Mouse (Mus musculus) lung, adult 2 months (tissue): ENCODE results near the gene Atg7. TPM values are rescaled to one million over a fixed set of nuclear protein-coding genes. Genes with fewer than 3 reads are reported as not detected.

Experiments
- DNase-seq: peaks from one replicate; pipeline ENCODE4 v3.0.0; 2022
- H3K4me1 ChIP-seq: fragments of 200-500 bp; 2 replicates; pipeline ENCODE4 v1.6.1; 2011; ENCODE audit warnings: low read length; ENCODE audit not compliant: control insufficient read depth, insufficient read depth
- H3K4me3 ChIP-seq: fragments of 200-500 bp; replicated peaks from 2 replicates; pipeline ENCODE3; 2011; ENCODE audit warnings: low read depth, mild to moderate bottlenecking, control low read depth, low read length; ENCODE audit errors: extremely low read depth
- CTCF ChIP-seq: fragments of 200-500 bp; IDR thresholded peaks from 2 replicates; pipeline ENCODE4 v1.5.1; 2011; ENCODE audit warnings: mild to moderate bottlenecking, low read length, control low read depth; ENCODE audit not compliant: insufficient read depth
- POLR2A ChIP-seq: fragments of 200-500 bp; IDR thresholded peaks from 2 replicates; pipeline ENCODE4 v1.6.1; 2011; ENCODE audit warnings: low read depth, mild to moderate bottlenecking, control low read depth, low read length, borderline replicate concordance; ENCODE audit errors: extremely low read depth
- WGBS: fragments of 180-500 bp; shearing (Covaris S2); methylation state at CpG from one replicate; pipeline ENCODE4 v1.1.7; 2018; 5-methylcytosine and 5-hydroxymethylcytosine counted together
- polyA plus RNA-seq: library from polyadenylated mRNA; depleted of rRNA; stranded (reverse); fragments of >200 nt; gene quantifications from 2 replicates; pipeline ENCODE4 v1.2.3, GENCODE M21; 2012

Atg7 gene
- polyA plus RNA-seq, 1 experiment, result 28.9 TPM

DNA sequence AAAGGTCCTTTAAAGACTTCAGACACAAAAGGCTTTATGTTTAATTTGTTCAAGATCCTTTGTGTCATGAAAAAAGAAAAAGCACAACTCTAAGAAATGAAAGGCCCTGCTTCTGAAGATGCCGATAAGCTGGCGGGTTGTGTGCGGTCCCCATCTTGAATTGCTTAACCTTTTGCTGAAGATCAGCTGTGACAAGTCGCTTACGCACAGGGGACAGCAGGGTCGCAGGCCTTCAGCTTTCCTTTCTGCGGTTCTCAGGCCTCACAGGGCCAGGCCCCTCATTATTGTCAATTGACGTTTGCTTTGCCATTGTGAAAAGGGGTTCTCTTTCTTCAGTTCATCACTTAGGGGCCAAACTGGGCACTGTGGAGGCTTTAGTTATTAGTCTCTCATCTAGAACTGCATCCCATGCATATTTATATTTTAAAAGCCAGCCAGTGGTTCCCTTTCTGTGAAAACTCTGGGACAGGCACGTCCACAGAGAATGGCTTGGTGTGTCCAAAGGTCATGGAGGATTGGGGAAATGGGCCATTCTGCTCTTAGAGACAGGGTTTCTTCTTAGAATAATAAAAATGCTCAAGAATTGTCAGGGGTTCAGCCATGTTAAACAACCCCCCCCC is 39.3 kb downstream of the Atg7 start:
- Histone ChIP-seq H3K4me3 (no peak overlapping the region), H3K4me1 (no peaks in the 10 kb centered on the region)
- TF ChIP-seq POLR2A, result no peak
- no peak for TF ChIP-seq CTCF
- 85% methylated on average over 9 of the region's 9 CpGs for WGBS
- no peak for DNase-seq

DNA sequence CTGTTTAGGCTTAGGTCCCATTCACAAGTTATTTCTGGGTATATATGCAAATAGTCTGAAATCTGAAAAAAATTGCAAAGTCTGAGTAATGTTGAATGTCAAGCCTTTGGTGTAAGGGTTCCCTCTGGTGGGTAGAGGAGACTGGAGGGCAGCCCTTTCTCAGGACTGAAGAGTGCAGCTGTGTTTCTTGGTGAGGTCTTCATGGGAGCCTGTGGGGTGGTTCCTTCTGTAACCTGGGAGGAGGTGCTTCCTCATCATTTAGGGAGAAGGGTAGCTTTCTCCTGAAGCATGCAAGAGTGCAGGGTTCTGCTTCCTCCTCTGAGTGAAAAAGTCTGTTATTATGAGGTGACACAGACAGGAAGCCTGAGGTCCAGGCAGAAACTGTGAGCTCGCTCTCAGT is 40.8 kb downstream of the Atg7 start:
- no peaks in the 10 kb centered on the region for H3K4me1 ChIP-seq
- TF ChIP-seq POLR2A (no peak), CTCF (0 out of 2 replicates have a peak, but pooled peaks have one; percentile 27)
- 83% methylated on average over 1 of the region's 1 CpGs for WGBS
- H3K4me3 ChIP-seq, result no peak overlapping the region
- DNase-seq, result no peak

DNA sequence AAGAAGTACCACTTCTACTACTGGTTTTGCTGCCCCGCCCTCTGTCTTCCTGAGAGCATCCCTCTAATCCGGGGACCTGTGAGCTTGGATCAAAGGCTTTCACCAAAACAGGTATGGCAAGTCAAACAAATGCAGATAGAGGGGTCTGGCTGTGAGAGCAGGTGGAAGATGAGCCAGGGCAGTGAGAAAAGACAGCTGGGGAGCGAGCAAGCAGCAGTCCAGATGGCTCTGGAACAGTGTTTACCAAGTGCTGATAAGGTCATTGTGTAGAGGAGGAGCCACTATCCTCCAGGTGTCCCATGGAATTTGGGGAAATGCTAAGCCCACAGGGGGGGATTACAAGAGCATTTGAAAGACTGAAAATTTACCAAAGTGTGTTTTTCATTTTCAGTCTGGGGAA is 41.5 kb downstream of the Atg7 start:
- no peak for TF ChIP-seq POLR2A
- no peak for TF ChIP-seq CTCF
- 77% methylated on average over 3 of the region's 3 CpGs for WGBS
- H3K4me1 ChIP-seq, result no peaks in the 10 kb centered on the region
- H3K4me3 ChIP-seq, result no peak overlapping the region
- no peak for DNase-seq

DNA sequence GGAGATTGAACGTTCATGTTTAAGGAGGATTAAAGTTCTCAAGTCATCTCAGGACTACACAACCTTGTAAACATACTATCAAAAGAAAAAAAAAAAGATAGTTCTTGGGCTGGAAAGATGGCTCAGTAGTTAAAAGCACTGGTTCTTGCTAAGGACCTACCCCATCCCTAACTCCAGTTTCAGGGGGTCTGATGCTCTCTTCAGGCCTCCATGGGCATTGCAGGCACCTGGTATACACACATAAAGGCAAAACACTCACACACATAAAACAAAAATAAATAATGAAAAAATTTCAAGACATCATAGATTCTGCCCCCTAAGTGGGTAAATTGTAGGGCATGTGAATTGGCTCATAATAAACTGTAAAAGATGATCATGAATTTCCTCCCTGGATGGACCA is 42.5 kb downstream of the Atg7 start:
- TF ChIP-seq CTCF, result 0 out of 2 replicates have a peak, but pooled peaks have one; percentile 21
- no peak for TF ChIP-seq POLR2A
- 80% methylated on average over 1 of the region's 1 CpGs for WGBS
- no peak overlapping the region for H3K4me3 ChIP-seq
- DNase-seq, result no peak
- 0 out of 2 replicates have a peak, but pooled peaks cover 3% of the 10 kb centered on the region for H3K4me1 ChIP-seq

DNA sequence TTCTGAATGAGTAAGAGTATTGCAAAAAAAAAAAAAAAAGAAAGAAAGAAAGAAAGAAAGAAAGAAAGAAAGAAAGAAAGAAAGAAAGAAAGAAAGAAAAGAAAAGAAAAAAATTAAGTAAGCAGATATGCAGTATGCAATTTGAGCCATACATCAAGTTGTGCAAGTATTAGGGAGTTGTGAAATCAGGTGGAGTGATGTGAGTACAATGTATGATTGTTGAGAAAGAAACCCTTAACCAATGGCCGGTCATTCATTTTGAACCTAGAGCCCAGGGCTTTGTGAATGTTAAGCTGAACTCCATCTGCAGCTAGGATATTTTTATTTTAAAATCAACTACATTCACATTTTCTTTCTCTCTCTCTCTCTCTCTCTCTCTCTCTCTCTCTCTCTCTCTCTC is 44.1 kb downstream of the Atg7 start:
- H3K4me3 ChIP-seq, result no peak overlapping the region
- DNase-seq, result no peak
- no peak for TF ChIP-seq POLR2A
- no peak for TF ChIP-seq CTCF
- H3K4me1 ChIP-seq, result 0 out of 2 replicates have a peak, but pooled peaks cover 3% of the 10 kb centered on the region
- WGBS, result 81% methylated on average over 1 of the region's 1 CpGs

DNA sequence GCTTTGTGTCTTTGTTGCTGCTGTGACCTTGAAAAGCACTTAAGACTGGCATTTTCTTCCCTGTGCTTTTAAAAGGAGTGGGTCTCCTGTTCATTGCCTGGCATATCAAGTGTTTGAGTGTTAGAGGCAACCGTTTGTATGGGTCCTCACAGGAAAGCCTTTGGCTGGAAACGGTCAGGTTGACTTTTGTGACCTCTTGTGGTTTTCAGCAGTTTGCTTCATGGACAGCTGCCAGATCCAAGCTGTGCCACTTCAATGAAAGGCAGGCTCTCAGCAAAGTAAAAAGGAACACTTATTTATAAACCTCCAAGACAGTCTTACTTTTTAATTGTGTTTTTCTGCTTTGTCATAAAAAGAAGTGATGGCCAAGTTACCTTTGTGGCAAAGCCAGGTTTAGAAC is 47.8 kb downstream of the Atg7 start:
- WGBS, result 6% methylated on average over 2 of the region's 2 CpGs
- peak; percentile 49 for DNase-seq
- no peak overlapping the region for H3K4me3 ChIP-seq
- TF ChIP-seq CTCF (no peak), POLR2A (no peak)
- H3K4me1 ChIP-seq, result 0 out of 2 replicates have a peak, but pooled peaks cover 3% of the 10 kb centered on the region

DNA sequence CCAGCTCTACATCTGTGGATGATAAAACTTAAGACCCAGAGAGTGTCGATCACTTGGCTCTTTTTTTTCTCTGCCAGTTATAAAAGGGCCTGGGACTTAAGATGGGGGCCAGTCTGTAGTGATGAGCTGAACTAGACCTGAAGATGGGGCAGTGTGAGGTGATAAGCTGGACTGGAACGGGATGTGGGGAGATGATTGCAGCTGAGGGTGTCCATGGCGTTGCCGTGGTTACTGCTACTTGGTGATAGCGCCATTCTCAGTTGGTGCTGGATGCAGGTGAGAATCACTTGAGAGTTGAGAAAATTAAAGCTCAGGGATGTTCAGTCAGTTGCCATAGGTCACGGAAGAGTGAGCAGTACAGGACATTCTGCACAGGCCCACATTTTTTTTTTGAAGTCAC is 48.6 kb downstream of the Atg7 start:
- Histone ChIP-seq H3K4me1 (0 out of 2 replicates have a peak, but pooled peaks cover 3% of the 10 kb centered on the region), H3K4me3 (no peak overlapping the region)
- 88% methylated on average over 6 of the region's 6 CpGs for WGBS
- no peak for DNase-seq
- TF ChIP-seq CTCF (no peak), POLR2A (no peak)

DNA sequence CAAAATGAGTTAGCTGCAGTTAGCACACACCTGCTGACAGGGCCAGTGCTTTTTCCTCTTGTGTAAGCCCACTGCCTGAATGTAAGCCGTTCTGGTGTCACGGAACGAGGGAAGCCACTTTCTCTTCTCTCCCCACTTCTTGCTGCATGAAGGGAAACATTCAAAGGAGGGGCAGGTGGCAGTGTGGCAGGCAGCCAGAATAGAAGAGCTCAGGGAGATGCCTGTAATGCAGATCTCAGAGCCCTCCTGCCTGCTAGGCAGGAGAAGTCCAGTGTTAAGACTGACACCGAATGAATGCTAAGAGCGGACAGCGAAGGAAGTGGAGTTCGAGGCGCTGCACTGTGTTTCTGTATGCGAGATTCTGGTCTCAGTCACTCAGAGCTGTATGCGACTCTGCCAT is 49.8 kb downstream of the Atg7 start:
- no peak for TF ChIP-seq POLR2A
- no peak for TF ChIP-seq CTCF
- DNase-seq, result no peak
- 0 out of 2 replicates have a peak, but pooled peaks cover 3% of the 10 kb centered on the region for H3K4me1 ChIP-seq
- 71% methylated on average over 10 of the region's 10 CpGs for WGBS
- no peak overlapping the region for H3K4me3 ChIP-seq

DNA sequence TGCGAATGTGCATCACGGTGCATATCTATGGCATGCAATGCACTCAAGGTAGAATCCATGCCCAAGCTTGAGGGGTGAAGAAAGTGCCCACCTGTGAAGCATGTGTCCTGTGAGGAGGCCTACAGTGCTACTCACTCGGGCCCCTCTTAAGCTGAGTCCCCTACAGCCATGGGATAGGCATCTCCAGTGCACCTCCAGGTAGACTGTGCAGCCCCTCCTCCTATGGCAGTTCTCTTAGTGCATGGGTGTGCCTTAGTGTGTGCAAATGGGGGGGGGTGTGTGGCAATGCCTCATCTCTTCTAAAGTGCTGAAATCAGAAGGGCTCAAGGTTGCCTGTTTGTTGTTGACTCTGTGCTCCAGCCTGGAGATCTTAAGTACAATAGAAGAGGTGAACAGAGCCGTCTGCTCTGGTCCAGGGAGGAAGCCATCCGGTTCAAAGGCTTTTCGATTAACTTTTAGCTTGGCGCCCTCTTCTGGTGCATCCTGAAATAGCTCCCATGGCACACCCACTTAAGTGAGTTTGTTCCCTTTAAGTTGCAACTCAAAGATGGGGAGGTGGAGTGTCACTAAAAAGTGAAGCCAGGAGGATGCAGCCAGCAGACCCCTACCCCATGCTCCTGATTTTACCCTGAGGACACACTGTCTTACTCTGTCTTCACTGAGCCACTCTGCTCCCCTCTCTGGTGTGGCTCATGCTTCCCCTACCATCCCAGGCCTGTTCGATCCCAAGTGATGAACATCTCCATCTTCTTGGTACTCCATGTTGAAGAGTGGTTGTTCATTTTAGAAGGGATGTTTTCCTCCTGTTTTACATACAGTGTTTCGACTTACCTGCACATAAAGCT is 55.0 kb downstream of the Atg7 start:
- Histone ChIP-seq H3K4me3 (no peak overlapping the region), H3K4me1 (no peaks in the 10 kb centered on the region)
- peak; percentile 80 for DNase-seq
- TF ChIP-seq POLR2A, result no peak
- TF ChIP-seq CTCF, result peak; percentile 58
- 42% methylated on average over 9 of the region's 9 CpGs for WGBS
